Mouse (Mus musculus): ENCODE data around the gene Arfip1. TPM values are rescaled to one million over a fixed set of nuclear protein-coding genes. Genes with fewer than 3 reads are reported as not detected.

Arfip1 gene
- polyA plus RNA-seq, 1 experiment from 2014 or later, result 28.9 TPM

Other genes with a start within 250 kb of the Arfip1 start
- 6.3 and 6.5 TPM in 2 replicates for gene Fhdc1, start 102.2 kb downstream of the Arfip1 start, polyA plus RNA-seq (2015; fragmentation: Nextera tagmentation; extraction: Ambion mirVana)
- gene Tigd4, start 10.9 kb upstream of the Arfip1 start, polyA plus RNA-seq (2015; fragmentation: Nextera tagmentation; extraction: Ambion mirVana), result 0.19 TPM in 1 of 2 replicates, not detected in the other
- 0.56 and 0.68 TPM in 2 replicates for gene Tmem154, start 83.6 kb upstream of the Arfip1 start, polyA plus RNA-seq (2015; fragmentation: Nextera tagmentation; extraction: Ambion mirVana)
- gene Fbxw7, start 232.6 kb upstream of the Arfip1 start, polyA plus RNA-seq (2015; fragmentation: Nextera tagmentation; extraction: Ambion mirVana), result 27.2 and 31.9 TPM in 2 replicates

Data from neural tube, embryonic 13.5 days (tissue).